Mouse (Mus musculus): ENCODE measurements at regions not wholly inside any gene's neighbourhood (a gene's known extent, or its start where the extent isn't known, plus 50 kb on each side); places are given as distances from the start of the nearest gene placed in this dataset.

- no peak for DNase-seq
Observed at GRCm38 (mm10) chr5:29870537-29870936, 134.8 kb upstream of the Gm5129 start.

DNA sequence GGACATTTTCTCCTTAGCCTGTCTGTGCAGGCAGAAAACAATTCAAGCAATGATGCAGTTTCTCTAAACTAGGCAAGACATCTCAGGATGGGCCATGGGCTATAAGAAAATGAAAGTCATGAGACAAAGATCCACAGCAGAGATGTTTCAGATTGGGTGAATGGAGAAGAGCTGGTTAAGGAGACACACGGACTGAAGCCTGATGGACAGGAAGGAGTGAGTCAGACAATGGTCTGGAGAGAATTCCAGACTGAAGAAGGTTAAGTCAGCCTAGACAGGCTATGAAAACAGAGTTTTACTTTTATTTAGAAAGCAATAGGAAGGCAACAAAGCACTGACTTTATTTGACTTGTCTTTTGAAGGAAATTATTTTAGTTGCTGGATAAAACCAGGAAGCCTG lies 137.5 kb upstream of the Il6 start:
- no peak for DNase-seq

DNA sequence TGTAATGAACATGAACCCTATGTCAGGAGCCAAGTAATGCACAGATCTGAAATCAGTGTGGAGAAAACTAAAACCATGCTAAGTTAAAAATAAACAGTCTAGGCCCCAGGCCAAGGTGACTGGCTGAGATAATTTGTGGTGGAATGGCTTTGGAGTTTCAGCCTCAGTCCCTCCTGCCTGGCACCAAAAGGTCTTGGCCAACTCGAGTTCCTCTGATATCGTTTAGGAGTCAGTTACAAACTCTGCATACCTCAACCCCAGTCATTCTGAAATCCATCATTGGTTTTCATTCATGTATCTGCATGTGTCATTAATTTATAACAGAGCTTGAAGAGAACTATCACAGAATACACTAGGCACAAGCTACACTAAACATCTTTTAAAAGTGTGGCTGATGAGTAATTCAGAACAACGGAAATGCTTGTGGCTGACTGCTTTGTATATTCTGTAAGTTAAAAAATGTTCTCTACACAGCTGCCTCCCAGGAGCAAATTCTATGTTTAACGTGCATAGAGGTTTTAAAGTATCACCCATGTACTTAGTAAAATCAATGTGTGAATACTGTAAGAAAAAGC lies 125.6 kb upstream of the Il6 start:
- peak; percentile 21 to 31 for DNase-seq

DNA sequence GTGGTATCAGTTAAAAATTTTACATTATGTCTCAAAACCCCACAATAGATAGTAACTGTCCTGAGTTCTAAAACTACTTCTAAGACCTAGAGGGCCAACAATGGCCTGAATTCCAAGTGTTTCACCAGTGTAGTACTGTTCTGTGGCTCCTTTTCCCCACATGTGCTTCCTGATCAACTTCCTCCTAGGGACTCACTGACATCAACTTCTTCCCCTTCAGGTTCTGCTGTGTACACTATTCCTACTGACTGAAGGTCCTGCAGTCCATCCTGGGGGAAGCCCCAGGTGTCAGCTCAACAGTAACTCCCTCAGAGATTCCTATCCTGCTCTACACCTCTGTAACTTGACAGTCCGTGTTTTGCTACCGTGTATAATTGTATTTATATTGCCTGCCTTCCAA lies 120.6 kb upstream of the Il6 start:
- no peak for DNase-seq

DNA sequence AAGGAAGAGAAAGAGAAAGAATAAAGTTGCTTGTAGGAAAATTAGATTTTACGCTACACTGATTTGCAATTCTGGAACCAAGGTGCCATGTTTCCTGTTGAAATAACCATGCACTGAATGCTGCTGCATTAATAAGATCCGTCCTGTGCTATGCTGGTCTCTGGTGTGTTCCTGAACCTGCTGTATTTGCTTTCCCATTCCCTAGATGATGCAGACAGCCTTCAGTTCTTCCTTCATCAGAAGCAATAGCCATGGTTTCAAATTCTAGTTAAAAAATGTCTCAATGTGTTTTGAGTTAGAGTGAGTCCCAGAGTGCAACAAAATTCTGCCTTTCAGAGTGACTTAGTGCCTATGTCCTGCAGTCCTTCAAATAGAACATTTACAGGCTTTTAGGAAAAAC lies 120.1 kb upstream of the Il6 start:
- no peak for DNase-seq

DNA sequence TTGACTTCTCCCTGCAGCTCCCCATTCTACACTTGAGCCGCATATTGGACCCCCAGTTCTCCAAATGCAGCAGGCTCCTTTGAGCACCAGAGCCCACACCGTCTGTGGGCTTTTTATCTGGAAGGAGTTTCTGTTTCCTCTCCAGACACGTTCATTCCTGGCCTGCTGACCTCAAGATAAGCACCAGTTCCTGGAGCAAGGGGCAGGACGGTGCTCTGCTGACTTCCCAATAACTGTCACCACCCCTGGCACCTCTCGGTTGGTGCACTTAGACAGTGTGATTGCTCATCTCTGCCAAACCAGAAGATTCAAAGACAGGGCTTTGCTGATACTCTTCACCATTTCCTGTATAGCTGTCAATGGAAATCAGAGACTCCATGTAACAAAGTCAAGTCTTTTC lies 119.1 kb upstream of the Il6 start:
- DNase-seq = peak in 1 of 2 experiments; percentile 4

- DNase-seq = peak in 1 of 2 experiments; percentile 13
Observed at GRCm38 (mm10) chr5:29894606-29895595, 118.0 kb upstream of the Il6 start.

DNA sequence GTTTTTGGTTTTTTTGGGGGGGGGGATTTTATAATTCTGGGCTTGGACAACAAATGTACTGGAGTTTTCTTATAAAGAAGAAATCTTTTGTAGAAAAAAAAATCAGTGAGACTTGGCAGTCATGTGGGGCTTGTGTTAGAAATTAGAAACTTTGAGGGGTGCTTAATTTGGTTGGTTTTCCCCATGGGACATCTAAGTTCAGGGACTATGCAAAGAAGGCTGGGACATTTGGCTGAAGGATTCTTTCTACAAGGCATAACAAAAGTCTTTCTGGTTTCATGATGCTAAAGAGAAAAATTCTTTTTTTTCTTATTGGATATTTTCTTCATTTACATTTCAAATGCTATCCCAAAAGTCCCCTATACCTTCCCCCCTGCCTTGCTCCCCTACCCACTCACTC lies 115.3 kb upstream of the Il6 start:
- no peak for DNase-seq

- DNase-seq = no peak
Observed at GRCm38 (mm10) chr5:29901716-29902115, 111.2 kb upstream of the Il6 start.

GRCm38 (mm10) chr5:29920295-29920694 lies 92.6 kb upstream of the Il6 start:
- no peak for DNase-seq

DNA sequence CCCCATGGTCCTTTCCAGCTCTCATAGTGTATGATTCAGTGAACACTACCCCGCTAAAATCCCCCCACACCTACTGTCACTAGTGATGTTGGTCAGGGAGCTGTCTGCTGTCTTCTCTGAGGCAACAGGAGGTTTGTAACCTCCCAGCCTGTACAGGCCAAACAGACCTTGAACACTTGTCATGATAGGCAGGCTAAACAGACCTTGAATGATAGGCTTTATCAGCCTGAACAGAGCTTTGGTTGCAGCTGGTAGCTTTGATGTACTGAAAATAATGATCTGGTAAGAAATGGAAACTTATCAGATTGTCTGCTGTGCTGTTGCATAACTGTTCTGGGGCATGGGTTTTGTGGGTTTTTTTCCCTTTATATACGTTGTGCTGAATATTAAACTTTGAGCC lies 87.4 kb upstream of the Il6 start:
- peak; percentile 5 to 29 for DNase-seq

DNA sequence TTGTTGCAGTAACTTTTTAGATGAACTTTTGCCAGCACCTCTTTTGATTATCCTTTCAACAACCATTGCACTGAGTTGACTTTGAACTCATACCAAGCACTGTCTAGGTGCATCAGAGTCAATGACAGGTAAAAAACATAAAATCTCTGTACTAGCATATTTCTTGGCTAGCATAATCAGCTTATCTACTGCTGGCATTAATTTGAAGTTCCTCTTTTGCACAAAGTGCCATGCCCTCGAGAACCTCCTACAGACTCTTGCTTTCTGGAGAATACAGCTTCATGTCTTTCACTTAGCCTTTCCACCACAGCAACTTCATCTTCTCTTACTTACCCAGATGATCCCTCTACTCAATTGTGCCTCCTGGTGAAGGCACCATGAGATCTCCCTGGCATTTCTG lies 85.3 kb upstream of the Il6 start:
- no peak for DNase-seq

GRCm38 (mm10) chr5:29929381-29929780 lies 83.5 kb upstream of the Il6 start:
- peak; percentile 43 to 45 for DNase-seq

DNA sequence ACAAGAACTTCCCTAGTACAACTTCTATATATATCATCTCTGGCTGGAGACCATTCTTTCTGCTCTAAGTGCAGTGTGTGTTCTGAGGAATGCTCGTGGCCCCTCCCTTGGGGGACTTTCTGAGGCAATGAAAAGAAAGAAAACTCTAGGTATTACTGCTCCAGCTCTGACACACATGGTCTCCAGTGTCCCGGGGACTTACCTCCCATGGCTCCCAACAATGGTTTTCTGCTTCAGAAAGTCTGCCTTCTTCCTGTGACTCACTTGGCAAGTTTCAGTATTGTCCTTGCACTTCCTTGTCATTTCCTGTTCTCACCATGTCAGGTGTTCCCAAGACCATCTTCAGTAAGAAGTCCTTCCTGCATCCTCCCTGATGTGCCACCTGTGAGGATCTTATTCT lies 65.7 kb upstream of the Il6 start:
- no peak for DNase-seq

GRCm38 (mm10) chr5:29948161-29948560 lies 64.8 kb upstream of the Il6 start:
- no peak for DNase-seq

- DNase-seq = no peak
Observed at GRCm38 (mm10) chr5:29950456-29951170, 62.3 kb upstream of the Il6 start.

DNA sequence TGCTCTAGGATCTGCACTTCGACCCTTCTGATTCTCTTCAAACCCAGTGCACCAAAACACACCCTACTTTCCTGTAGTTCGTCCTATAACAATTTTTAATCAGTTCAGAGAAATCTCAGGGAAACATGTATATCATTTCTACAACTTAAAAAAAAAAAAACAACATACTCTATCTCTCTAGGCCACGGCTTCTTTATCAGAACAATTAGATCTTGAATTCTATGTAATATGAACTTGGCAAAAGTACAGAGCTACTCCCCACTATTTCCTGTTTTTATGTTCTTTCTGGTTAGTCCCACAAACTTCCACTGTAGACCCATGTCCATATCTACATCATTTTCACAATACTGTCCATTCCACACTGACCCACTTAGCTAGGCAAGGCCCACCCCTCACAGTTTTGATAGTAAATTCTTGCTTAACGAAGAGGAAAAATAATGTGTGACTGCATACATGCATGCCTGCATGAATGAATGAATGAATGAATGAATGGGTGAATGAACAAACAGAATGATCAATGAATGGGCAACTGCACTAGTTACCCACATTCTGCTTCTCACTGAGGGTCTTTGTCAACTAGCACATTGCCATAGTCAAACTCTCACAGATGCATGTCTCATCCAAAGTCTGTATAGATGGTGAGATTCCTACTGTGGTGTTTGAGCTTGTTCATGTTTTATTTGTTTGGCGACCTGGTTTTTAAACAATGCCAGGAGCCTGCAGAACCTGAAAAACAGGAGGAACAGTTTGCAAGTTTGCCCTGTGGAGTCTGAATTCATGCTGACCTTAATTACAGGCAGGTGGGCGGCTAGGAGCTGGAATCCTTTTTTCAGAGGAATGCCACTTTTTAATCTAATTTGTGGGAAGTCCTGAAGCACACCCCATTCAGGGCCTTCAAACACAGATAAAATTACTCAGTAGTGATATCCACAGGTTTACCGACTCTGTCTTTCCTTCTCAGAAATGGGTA lies 61.2 kb upstream of the Il6 start:
- DNase-seq = no peak
